Mouse (Mus musculus): Measurements from ENCODE around the gene Itgb6. TPM values are rescaled to one million over a fixed set of nuclear protein-coding genes. Genes with fewer than 3 reads are reported as not detected.

Gene Itgb6
- polyA plus RNA-seq, 1 experiment from 2014 or later, result 8.6 TPM

DNA sequence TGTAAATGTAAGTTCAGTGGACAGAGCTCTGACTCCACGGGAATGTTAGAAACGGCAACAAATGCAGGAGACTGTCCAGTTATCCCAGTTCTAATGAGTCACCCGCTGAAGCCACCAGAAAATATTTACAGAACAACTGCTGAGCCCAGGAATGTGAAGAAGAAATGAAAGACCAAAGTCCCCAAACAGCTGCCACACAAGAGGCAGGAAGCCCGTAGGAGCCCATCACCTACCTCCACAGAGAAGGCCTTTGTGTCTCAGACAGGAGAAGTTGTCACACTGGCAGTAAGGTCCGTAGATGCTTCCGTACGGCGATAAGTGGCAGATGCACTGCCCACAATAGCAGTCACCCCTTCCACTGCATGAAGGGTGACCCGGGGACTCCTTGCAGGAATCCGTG is 94.9 kb downstream of the Itgb6 start:
- no peak for TF ChIP-seq EP300 (optimal IDR thresholded peaks at IDR 0.05)
- TF ChIP-seq CTCF (IDR thresholded peaks at IDR 0.05; ENCODE audit: low read depth), result no peak
- DNase-seq (ENCODE audit: low spot score) (no peak), ATAC-seq (ENCODE audit: low FRiP score, low TSS enrichment) (no peak)
- H3K4me3 ChIP-seq (ENCODE audit: low read depth, low read length), result no peak overlapping the region
- no peak overlapping the region for H3K27ac ChIP-seq (replicated peaks)
- no peaks in the 10 kb centered on the region for H3K27me3 ChIP-seq (ENCODE audit: control insufficient read depth, insufficient read depth, low read length)
- H3K36me3 ChIP-seq (ENCODE audit: control insufficient read depth, insufficient read depth, low read length), result no peaks in the 10 kb centered on the region
- WGBS, result 66% methylated on average over 10 of the region's 10 CpGs
- no peaks in the 10 kb centered on the region for H3K4me1 ChIP-seq (replicated peaks; ENCODE audit: control insufficient read depth, insufficient read depth)
- no peak overlapping the region for H3K4me2 ChIP-seq (replicated peaks; ENCODE audit: low read depth)
- no peaks in the 10 kb centered on the region for H3K9me3 ChIP-seq (ENCODE audit: control insufficient read depth, low read length)
- H3K9ac ChIP-seq (ENCODE audit: low read length), result no peak overlapping the region

DNA sequence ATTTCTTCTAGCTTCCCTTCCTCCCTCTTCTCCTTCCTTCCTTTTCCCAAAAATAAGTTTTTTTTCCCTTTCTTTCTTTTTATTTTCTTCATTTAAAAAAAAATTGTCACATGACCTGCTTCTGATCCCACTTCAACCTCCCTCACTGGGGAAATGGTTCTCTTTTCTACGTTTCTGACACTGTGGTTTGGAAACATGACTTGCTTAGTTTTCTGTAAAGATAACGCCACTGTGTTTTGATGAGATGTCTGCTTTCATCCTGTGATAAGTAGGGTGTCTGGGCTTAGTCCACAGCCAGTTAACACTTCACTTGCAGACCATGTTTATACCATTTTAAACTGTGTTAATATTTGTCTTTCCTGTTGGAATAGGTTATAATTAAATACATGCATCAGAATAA is 96.7 kb downstream of the Itgb6 start:
- H3K4me2 ChIP-seq (replicated peaks; ENCODE audit: low read depth), result no peak overlapping the region
- H3K4me1 ChIP-seq (replicated peaks; ENCODE audit: control insufficient read depth, insufficient read depth), result no peaks in the 10 kb centered on the region
- DNase-seq (ENCODE audit: low spot score), result no peak
- no peak overlapping the region for H3K4me3 ChIP-seq (ENCODE audit: low read depth, low read length)
- no peaks in the 10 kb centered on the region for H3K27me3 ChIP-seq (ENCODE audit: control insufficient read depth, insufficient read depth, low read length)
- no peak overlapping the region for H3K27ac ChIP-seq (replicated peaks)
- 32% methylated on average over 2 of the region's 2 CpGs for WGBS
- H3K36me3 ChIP-seq (ENCODE audit: control insufficient read depth, insufficient read depth, low read length), result no peaks in the 10 kb centered on the region
- no peak overlapping the region for H3K9ac ChIP-seq (ENCODE audit: low read length)
- TF ChIP-seq EP300 (optimal IDR thresholded peaks at IDR 0.05), result no peak
- TF ChIP-seq CTCF (IDR thresholded peaks at IDR 0.05; ENCODE audit: low read depth), result no peak
- no peaks in the 10 kb centered on the region for H3K9me3 ChIP-seq (ENCODE audit: control insufficient read depth, low read length)
- no peak for ATAC-seq (ENCODE audit: low FRiP score, low TSS enrichment)

DNA sequence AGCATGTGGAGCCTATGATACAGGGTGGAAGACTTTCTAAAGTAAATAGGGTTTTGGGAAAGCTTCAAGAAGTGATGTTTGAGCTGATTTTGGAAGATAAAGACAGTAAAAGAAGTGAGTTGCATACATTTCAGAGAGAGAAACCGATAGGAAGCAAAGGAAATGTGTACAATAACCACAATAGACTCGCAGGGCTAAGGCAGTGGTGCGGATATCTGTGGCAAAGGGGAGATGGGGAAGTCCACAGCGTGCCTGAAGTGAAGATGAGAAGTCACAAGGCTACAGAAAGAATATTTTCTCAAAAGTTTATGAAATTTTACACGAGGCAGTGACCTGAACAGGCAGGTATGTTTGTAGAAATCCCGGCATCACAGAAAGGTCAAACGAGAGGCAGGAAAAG is 100.3 kb downstream of the Itgb6 start:
- no peaks in the 10 kb centered on the region for H3K9me3 ChIP-seq (ENCODE audit: control insufficient read depth, low read length)
- DNase-seq (ENCODE audit: low spot score) (no peak), ATAC-seq (ENCODE audit: low FRiP score, low TSS enrichment) (no peak)
- 64% methylated on average over 7 of the region's 7 CpGs for WGBS
- no peak overlapping the region for H3K27ac ChIP-seq (replicated peaks)
- TF ChIP-seq EP300 (optimal IDR thresholded peaks at IDR 0.05) (no peak), CTCF (IDR thresholded peaks at IDR 0.05; ENCODE audit: low read depth) (no peak)
- H3K4me1 ChIP-seq (replicated peaks; ENCODE audit: control insufficient read depth, insufficient read depth), result no peaks in the 10 kb centered on the region
- no peak overlapping the region for H3K4me3 ChIP-seq (ENCODE audit: low read depth, low read length)
- no peak overlapping the region for H3K4me2 ChIP-seq (replicated peaks; ENCODE audit: low read depth)
- H3K36me3 ChIP-seq (ENCODE audit: control insufficient read depth, insufficient read depth, low read length), result no peaks in the 10 kb centered on the region
- H3K9ac ChIP-seq (ENCODE audit: low read length), result no peak overlapping the region
- no peaks in the 10 kb centered on the region for H3K27me3 ChIP-seq (ENCODE audit: control insufficient read depth, insufficient read depth, low read length)

DNA sequence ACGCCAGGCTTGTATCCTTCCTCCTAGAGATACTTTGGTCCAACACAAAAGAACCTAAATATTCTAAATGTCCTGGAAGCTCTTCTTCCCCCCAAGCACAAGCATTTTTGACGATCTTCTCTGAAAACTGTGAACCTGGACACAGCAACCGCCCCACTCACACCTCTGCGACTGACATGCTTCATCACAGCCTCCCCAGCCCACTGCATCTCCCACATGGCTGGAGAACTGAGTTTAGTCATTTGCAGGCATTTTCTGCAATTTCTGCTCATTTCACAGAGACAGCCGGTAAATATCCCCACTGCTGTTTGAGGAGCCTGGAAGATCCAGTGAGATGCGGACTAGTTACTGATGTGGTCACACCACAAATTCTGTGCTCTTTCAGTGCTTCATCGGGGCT is 107.7 kb downstream of the Itgb6 start:
- TF ChIP-seq CTCF (IDR thresholded peaks at IDR 0.05; ENCODE audit: low read depth) (no peak), EP300 (optimal IDR thresholded peaks at IDR 0.05) (no peak)
- 94% methylated on average over 7 of the region's 7 CpGs for WGBS
- no peak overlapping the region for H3K4me3 ChIP-seq (ENCODE audit: low read depth, low read length)

DNA sequence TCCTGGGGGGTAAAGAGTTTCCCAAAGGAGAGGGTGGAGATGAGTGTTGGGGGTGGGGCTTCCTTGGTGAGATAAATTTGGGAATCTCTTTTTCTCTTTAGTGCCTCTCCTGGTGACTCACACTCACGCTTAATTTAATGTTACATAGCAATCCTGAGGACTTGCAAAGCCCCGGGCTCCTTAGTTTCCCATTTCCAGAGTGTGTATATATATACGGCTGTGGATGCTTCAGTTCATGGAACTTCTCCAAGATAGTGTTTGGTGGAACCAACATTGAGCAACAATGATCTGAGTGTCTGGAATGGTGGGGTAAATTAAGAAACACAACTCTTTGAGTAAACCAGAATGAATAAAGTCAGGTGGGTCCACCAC is 108.6 kb downstream of the Itgb6 start:
- Histone ChIP-seq H3K27me3 (ENCODE audit: control insufficient read depth, insufficient read depth, low read length) (no peaks in the 10 kb centered on the region), H3K27ac (replicated peaks) (no peak overlapping the region), H3K4me3 (ENCODE audit: low read depth, low read length) (no peak overlapping the region), H3K36me3 (ENCODE audit: control insufficient read depth, insufficient read depth, low read length) (no peaks in the 10 kb centered on the region), H3K4me2 (replicated peaks; ENCODE audit: low read depth) (no peak overlapping the region), H3K9ac (ENCODE audit: low read length) (no peak overlapping the region), H3K4me1 (replicated peaks; ENCODE audit: control insufficient read depth, insufficient read depth) (no peaks in the 10 kb centered on the region), H3K9me3 (ENCODE audit: control insufficient read depth, low read length) (no peaks in the 10 kb centered on the region)
- TF ChIP-seq EP300 (optimal IDR thresholded peaks at IDR 0.05) (no peak), CTCF (IDR thresholded peaks at IDR 0.05; ENCODE audit: low read depth) (no peak)
- no peak for DNase-seq (ENCODE audit: low spot score)
- 52% methylated on average over 3 of the region's 3 CpGs for WGBS
- ATAC-seq (ENCODE audit: low FRiP score, low TSS enrichment), result no peak

More for the DNA sequence above, 107.7 kb downstream of the Itgb6 start:
- DNase-seq (ENCODE audit: low spot score), result no peak
- Histone ChIP-seq H3K9ac (ENCODE audit: low read length) (no peak overlapping the region), H3K4me2 (replicated peaks; ENCODE audit: low read depth) (no peak overlapping the region), H3K9me3 (ENCODE audit: control insufficient read depth, low read length) (no peaks in the 10 kb centered on the region), H3K27me3 (ENCODE audit: control insufficient read depth, insufficient read depth, low read length) (no peaks in the 10 kb centered on the region), H3K36me3 (ENCODE audit: control insufficient read depth, insufficient read depth, low read length) (no peaks in the 10 kb centered on the region), H3K27ac (replicated peaks) (no peak overlapping the region), H3K4me1 (replicated peaks; ENCODE audit: control insufficient read depth, insufficient read depth) (no peaks in the 10 kb centered on the region)
- ATAC-seq (ENCODE audit: low FRiP score, low TSS enrichment), result no peak

DNA sequence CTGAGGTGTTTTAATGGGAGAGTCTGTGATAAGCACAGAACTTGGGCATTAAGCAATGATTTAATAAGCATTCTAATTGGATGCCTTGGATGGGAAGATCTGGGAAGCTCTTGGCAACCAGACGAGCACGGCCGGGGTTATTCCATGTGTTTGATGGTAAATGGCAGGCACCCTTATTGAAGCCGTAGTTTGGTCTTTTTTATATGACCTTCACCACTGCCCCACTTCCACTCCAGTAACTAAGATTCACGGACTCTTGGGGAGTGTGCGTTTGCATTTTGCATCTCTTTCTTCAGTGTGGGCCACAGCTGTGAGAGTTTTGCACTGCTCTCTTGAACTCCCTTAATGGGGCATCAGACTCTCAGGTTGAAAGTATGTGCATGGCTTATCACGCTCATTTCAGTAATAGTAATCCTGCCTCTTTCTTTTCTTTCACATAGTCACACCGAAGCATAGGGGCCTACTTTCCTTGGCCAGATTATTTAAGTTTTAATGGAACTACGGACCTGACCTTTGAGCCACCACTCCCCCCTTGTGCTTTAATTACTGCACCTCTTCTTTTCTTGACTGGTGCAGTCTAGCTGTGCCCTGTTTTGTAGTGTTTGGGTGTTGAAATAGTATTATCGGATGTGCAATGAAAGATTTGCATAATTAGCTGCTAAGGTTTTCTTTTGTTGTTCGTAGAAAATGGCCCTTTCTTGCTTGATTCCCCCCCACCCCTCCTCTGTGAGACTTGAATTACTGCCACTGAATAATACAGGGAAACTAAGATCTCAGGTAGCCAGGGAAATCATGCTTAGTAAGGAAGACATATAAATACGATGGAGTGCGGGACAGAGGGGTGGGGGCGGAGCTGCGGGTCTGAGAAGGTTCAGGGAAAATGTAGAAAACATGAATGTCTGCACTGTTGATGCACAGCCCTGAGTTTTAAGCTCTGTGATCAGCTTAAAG is 109.3 kb downstream of the Itgb6 start:
- Histone ChIP-seq H3K27ac (replicated peaks) (no peak overlapping the region), H3K4me1 (replicated peaks; ENCODE audit: control insufficient read depth, insufficient read depth) (no peaks in the 10 kb centered on the region), H3K36me3 (ENCODE audit: control insufficient read depth, insufficient read depth, low read length) (no peaks in the 10 kb centered on the region), H3K4me2 (replicated peaks; ENCODE audit: low read depth) (no peak overlapping the region), H3K9me3 (ENCODE audit: control insufficient read depth, low read length) (no peaks in the 10 kb centered on the region), H3K27me3 (ENCODE audit: control insufficient read depth, insufficient read depth, low read length) (no peaks in the 10 kb centered on the region), H3K9ac (ENCODE audit: low read length) (no peak overlapping the region), H3K4me3 (ENCODE audit: low read depth, low read length) (no peak overlapping the region)
- TF ChIP-seq EP300 (optimal IDR thresholded peaks at IDR 0.05) (no peak), CTCF (IDR thresholded peaks at IDR 0.05; ENCODE audit: low read depth) (no peak)
- no peak for ATAC-seq (ENCODE audit: low FRiP score, low TSS enrichment)
- 90% methylated on average over 15 of the region's 15 CpGs for WGBS
- DNase-seq (ENCODE audit: low spot score), result no peak
